Mouse (Mus musculus) naive thymus-derived CD4-positive, alpha-beta T cell, adult 5 months (primary cell): ENCODE measurements around the gene Klhl25. TPM values are rescaled to one million over a fixed set of nuclear protein-coding genes. Genes with fewer than 3 reads are reported as not detected.

ENCODE experiments used
- polyA plus RNA-seq: library from polyadenylated mRNA; unstranded; fragments of 100-300 nt; shearing (Covaris generic); gene quantifications from one replicate; pipeline ENCODE4 v1.2.1, GENCODE M21; 2017

The Klhl25 gene
- polyA plus RNA-seq = 20.9 TPM

GRCm38 (mm10) chr7:75848115-75848775 is at the start of gene Klhl25:
Gene Klhl25, plus strand, starts transcription at chr7:75848310.

